Mouse (Mus musculus): ENCODE measurements around the gene Paqr5.
A peak's percentile ranks its signal among the peaks of the same experiment; 100 is the strongest.

Paqr5 gene

GRCm38 (mm10) chr9:61915393-61916005, 111.2 kb downstream of the Paqr5 start:
- Histone ChIP-seq H3K36me3 (ENCODE audit: control insufficient read depth, insufficient read depth, low read length, poor library complexity, severe bottlenecking) (peaks cover 4% of the 10 kb centered on the region), H3K27me3 (ENCODE audit: control insufficient read depth, insufficient read depth, low read length, poor library complexity, severe bottlenecking) (no peaks in the 10 kb centered on the region)
- DNase-seq (ENCODE audit: low read depth, low spot score), result no peak

DNA sequence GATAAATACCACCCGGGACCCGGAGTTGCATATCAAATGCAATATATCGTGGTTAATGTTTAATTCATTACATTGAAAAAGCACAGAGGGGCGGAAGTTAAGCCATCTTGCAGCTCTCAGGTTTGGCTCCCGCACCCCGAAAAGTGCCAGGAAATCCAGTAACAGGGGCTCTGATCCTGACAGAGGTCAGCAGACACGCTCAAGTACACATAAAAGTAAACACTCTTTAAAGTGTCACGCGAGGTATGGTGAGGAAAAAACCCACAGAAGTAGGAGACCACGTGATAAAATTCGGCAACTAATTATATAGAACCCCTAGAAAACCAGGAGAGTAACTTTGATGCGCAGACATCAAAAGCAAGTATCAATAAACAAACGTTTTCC, 111.7 kb downstream of the Paqr5 start:
- Histone ChIP-seq H3K27me3 (ENCODE audit: control insufficient read depth, insufficient read depth, low read length, poor library complexity, severe bottlenecking) (no peaks in the 10 kb centered on the region), H3K36me3 (ENCODE audit: control insufficient read depth, insufficient read depth, low read length, poor library complexity, severe bottlenecking) (peaks cover 4% of the 10 kb centered on the region)
- no peak for DNase-seq (ENCODE audit: low read depth, low spot score)

DNA sequence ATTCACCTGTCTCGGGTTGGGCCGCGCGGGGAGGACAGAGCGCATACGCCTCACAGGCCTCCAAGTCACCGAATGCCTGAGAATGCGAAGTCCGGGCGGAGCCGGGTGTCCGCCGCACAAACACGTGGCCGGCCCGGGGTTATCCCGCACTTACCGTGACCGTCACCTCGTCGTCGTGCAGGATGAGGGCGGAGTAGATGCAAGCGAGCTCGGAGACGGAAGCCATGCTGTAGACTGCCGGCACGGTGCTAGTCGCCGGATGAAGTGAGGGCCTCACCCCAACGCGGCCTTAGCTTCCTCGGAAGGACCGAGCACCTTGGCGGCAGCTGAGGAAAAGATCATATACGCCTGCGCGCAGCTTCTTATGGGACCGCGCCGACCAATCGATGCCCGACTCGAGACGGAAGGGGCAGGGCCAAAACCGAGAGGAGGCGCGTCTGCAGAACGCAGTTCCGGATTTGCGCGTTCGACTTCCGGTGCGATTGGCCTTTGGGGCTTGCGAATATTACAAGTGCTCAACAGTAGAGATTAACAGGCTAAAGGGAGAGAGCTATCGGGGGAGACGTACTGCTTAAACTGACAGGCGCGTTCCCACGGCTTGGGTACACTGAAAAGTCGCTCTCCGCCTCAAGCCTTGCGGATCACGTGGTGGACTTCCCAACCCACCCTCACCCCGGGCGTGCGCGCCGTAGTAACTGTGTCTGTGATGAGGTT, 112.3 kb downstream of the Paqr5 start, which contains the start of gene Rplp1:
Rplp1 (minus strand) TSS at position 340 of the 714 bp plus-strand sequence.
- H3K27me3 ChIP-seq (ENCODE audit: control insufficient read depth, insufficient read depth, low read length, poor library complexity, severe bottlenecking), result no peaks in the 10 kb centered on the region
- DNase-seq (ENCODE audit: low read depth, low spot score), result peak; percentile 98
- peaks cover 4% of the 10 kb centered on the region for H3K36me3 ChIP-seq (ENCODE audit: control insufficient read depth, insufficient read depth, low read length, poor library complexity, severe bottlenecking)

- DNase-seq (ENCODE audit: low read depth, low spot score), result no peak
- Histone ChIP-seq H3K27me3 (ENCODE audit: control insufficient read depth, insufficient read depth, low read length, poor library complexity, severe bottlenecking) (no peaks in the 10 kb centered on the region), H3K36me3 (ENCODE audit: control insufficient read depth, insufficient read depth, low read length, poor library complexity, severe bottlenecking) (peaks cover 4% of the 10 kb centered on the region)
These were observed 115.1 kb downstream of the Paqr5 start for GRCm38 (mm10) chr9:61911300-61912128.

- no peak for DNase-seq (ENCODE audit: low read depth, low spot score)
- Histone ChIP-seq H3K27me3 (ENCODE audit: control insufficient read depth, insufficient read depth, low read length, poor library complexity, severe bottlenecking) (no peaks in the 10 kb centered on the region), H3K36me3 (ENCODE audit: control insufficient read depth, insufficient read depth, low read length, poor library complexity, severe bottlenecking) (peaks cover 4% of the 10 kb centered on the region)
These were observed 116.0 kb downstream of the Paqr5 start for GRCm38 (mm10) chr9:61910526-61911256.

- Histone ChIP-seq H3K36me3 (ENCODE audit: control insufficient read depth, insufficient read depth, low read length, poor library complexity, severe bottlenecking) (peaks cover 4% of the 10 kb centered on the region), H3K27me3 (ENCODE audit: control insufficient read depth, insufficient read depth, low read length, poor library complexity, severe bottlenecking) (no peaks in the 10 kb centered on the region)
- DNase-seq (ENCODE audit: low read depth, low spot score), result no peak
These were observed 117.0 kb downstream of the Paqr5 start for GRCm38 (mm10) chr9:61909633-61910032.

DNA sequence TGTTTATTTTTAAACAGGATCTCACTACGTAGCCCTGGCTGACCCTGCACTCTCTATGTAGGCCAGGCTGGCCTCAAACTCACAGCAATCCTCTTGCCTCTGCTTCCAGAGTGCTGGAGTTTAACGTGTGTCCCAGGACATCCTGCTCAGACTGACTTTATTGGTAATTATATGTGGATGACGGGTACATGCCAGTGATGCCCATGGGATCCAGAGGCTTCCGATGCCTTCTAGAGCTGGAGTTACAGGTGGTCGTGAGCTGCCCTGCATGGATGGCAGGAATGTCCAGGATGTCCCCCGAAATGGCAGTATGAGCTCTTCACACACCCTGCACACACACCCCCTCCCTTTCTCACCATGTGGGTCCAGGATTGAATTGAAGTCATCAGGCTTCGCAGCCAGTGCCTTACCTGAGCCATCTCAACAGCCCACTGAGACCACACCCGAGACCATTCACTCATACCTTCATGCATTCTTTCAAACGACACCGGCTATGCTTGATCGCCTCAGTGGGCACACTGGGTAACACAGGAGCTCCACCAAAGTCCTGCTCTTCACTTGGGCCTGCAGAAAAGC, 117.7 kb downstream of the Paqr5 start:
- H3K27me3 ChIP-seq (ENCODE audit: control insufficient read depth, insufficient read depth, low read length, poor library complexity, severe bottlenecking), result no peaks in the 10 kb centered on the region
- no peak for DNase-seq (ENCODE audit: low read depth, low spot score)
- H3K36me3 ChIP-seq (ENCODE audit: control insufficient read depth, insufficient read depth, low read length, poor library complexity, severe bottlenecking), result peaks cover 4% of the 10 kb centered on the region

- Histone ChIP-seq H3K27me3 (ENCODE audit: control insufficient read depth, insufficient read depth, low read length, poor library complexity, severe bottlenecking) (no peaks in the 10 kb centered on the region), H3K36me3 (ENCODE audit: control insufficient read depth, insufficient read depth, low read length, poor library complexity, severe bottlenecking) (peaks cover 4% of the 10 kb centered on the region)
- no peak for DNase-seq (ENCODE audit: low read depth, low spot score)
These were observed 118.3 kb downstream of the Paqr5 start for GRCm38 (mm10) chr9:61908341-61908740.

DNA sequence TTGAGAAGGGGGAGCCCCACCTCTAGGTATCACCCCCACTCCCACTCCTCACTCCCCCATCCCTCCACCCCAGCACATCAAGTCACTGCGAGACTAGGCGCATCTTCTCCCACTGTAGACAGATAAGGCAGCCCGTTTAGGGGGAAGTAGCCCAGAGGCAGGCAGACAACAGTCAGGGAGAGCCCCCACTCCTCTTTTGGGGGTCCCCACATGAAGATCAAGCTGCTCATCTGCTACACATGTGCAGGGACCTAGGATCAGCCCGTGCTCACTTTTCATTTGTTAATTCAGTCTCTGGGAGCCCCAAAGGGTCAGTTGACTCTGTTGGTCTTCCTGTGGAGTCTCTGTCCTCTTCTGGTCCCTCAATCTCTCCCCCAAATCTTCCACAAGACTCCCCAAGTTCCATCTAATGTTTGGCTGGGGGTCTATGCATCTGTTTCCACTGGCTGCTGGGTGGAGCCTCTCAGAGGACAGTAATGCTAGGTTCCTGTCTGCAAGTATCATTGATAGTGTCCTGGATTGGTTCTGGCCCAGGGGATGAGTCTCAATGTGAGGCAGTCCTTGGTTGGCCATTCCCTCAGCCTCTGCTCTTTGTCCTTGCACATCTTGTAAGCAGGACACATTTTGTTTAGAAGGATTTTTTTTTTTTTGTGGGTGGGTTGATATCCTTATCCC, 118.9 kb downstream of the Paqr5 start:
- H3K27me3 ChIP-seq (ENCODE audit: control insufficient read depth, insufficient read depth, low read length, poor library complexity, severe bottlenecking), result no peaks in the 10 kb centered on the region
- peaks cover 4% of the 10 kb centered on the region for H3K36me3 ChIP-seq (ENCODE audit: control insufficient read depth, insufficient read depth, low read length, poor library complexity, severe bottlenecking)
- no peak for DNase-seq (ENCODE audit: low read depth, low spot score)

DNA sequence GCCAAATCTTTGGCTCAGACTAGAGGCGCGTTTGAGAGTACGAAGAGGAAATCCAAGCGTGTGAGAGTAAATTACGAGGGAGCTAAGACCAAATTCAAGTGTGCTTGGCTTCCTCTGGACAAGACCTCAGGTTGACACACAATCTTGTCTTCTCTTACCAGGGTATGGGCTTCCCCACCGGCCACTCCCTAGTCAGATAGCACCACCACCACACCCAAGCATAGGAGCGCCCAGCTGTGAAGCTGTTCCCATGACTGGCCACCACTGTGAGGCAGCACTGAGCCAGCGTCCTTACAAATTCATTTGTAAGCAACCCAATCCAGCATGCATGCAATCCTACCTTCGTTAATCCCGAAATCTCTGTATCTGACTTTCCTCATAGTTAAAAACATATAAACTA, 119.7 kb downstream of the Paqr5 start:
- Histone ChIP-seq H3K36me3 (ENCODE audit: control insufficient read depth, insufficient read depth, low read length, poor library complexity, severe bottlenecking) (peaks cover 2% of the 10 kb centered on the region), H3K27me3 (ENCODE audit: control insufficient read depth, insufficient read depth, low read length, poor library complexity, severe bottlenecking) (no peaks in the 10 kb centered on the region)
- DNase-seq (ENCODE audit: low read depth, low spot score), result peak; percentile 71

DNA sequence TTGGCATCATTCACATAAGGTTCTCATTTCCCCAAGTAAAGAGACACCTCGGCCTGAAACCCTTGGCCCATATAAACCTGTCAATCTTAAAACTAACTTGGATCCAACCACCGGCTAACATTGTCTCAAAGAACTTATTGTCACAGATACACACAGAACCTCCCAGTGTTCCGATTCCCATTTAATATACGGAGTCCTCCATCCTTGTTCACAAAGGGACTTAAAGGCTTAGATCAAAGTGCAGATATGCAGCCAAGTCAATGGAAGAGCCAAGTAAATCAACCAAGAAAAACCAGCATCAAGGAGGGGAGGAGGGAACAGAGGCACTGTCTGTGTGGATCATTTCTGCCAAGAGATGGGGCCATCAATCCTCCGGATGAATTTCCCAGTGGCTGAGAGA, 121.1 kb downstream of the Paqr5 start:
- DNase-seq (ENCODE audit: low read depth, low spot score), result no peak
- H3K36me3 ChIP-seq (ENCODE audit: control insufficient read depth, insufficient read depth, low read length, poor library complexity, severe bottlenecking), result no peaks in the 10 kb centered on the region
- no peaks in the 10 kb centered on the region for H3K27me3 ChIP-seq (ENCODE audit: control insufficient read depth, insufficient read depth, low read length, poor library complexity, severe bottlenecking)

- Histone ChIP-seq H3K36me3 (ENCODE audit: control insufficient read depth, insufficient read depth, low read length, poor library complexity, severe bottlenecking) (no peaks in the 10 kb centered on the region), H3K27me3 (ENCODE audit: control insufficient read depth, insufficient read depth, low read length, poor library complexity, severe bottlenecking) (no peaks in the 10 kb centered on the region)
- DNase-seq (ENCODE audit: low read depth, low spot score), result no peak
These were observed 122.5 kb downstream of the Paqr5 start for GRCm38 (mm10) chr9:61904201-61904600.

All from splenic B cell, adult 2 months (primary cell).